Mouse (Mus musculus) limb, embryonic 14.5 days (tissue): ENCODE data around the gene Nog. TPM values are rescaled to one million over a fixed set of nuclear protein-coding genes. Genes with fewer than 3 reads are reported as not detected.
A peak's percentile ranks its signal among the peaks of the same experiment; 100 is the strongest.

Experiments used
- ATAC-seq: fragments of 200-750 bp; cut with Nextera tagmentation; 2 replicates; pipeline ENCODE4 v1.8.0; 2017; ENCODE audit warnings: low read depth, moderate number of reproducible peaks, moderate TSS enrichment; ENCODE audit not compliant: low FRiP score
- DNase-seq: peaks from one replicate; pipeline ENCODE4 v3.0.0-alpha.2; 2015; ENCODE audit warnings: low spot score
- H3K27ac ChIP-seq: fragments of 300-500 bp; sonication (generic); replicated peaks from 2 replicates; pipeline ENCODE4 v1.5.1; 2014; ENCODE audit warnings: low read depth, mild to moderate bottlenecking, low read length, moderate library complexity, mixed read lengths
- H3K27me3 ChIP-seq: fragments of 300-500 bp; sonication (generic); 2 replicates; pipeline ENCODE4 v1.6.1; 2014; ENCODE audit warnings: low read length, mixed read lengths; ENCODE audit not compliant: control insufficient read depth, insufficient read depth
- H3K36me3 ChIP-seq: fragments of 300-500 bp; sonication (generic); 2 replicates; pipeline ENCODE4 v1.6.1; 2014; ENCODE audit warnings: mild to moderate bottlenecking, low read length, moderate library complexity, mixed read lengths; ENCODE audit not compliant: control insufficient read depth, insufficient read depth
- H3K4me1 ChIP-seq: fragments of 300-500 bp; sonication (generic); 2 replicates; pipeline ENCODE4 v1.6.1; 2014; ENCODE audit warnings: antibody characterized with exemption, low read length, mixed read lengths; ENCODE audit not compliant: control insufficient read depth, insufficient read depth
- H3K4me2 ChIP-seq: fragments of 300-500 bp; sonication (generic); replicated peaks from 2 replicates; pipeline ENCODE4 v1.6.1; 2014; ENCODE audit warnings: low read depth, mild to moderate bottlenecking, low read length, moderate library complexity; ENCODE audit not compliant: severe bottlenecking
- H3K4me3 ChIP-seq: fragments of 300-500 bp; sonication (generic); replicated peaks from 2 replicates; pipeline ENCODE4 v1.5.1; 2014; ENCODE audit warnings: low read length
- H3K9ac ChIP-seq: fragments of 300-500 bp; sonication (generic); 2 replicates; pipeline ENCODE4 v1.6.1; 2014; ENCODE audit warnings: mild to moderate bottlenecking, low read depth, low read length, moderate library complexity; ENCODE audit not compliant: severe bottlenecking
- H3K9me3 ChIP-seq: fragments of 300-500 bp; sonication (generic); 2 replicates; pipeline ENCODE4 v1.6.1; 2016; ENCODE audit warnings: low read length; ENCODE audit not compliant: control insufficient read depth
- POLR2A ChIP-seq: fragments of 200-500 bp; IDR thresholded peaks from 2 replicates; pipeline ENCODE4 v1.8.0; 2012; ENCODE audit warnings: inconsistent platforms, mild to moderate bottlenecking, moderate library complexity, borderline replicate concordance; ENCODE audit not compliant: insufficient read depth, insufficient read length; ENCODE audit errors: extremely low read depth
- WGBS: fragments of 180-500 bp; shearing (Covaris S2); extraction: QIAGEN DNeasy Blood & Tissue Kit; methylation state at CpG from one replicate; pipeline ENCODE4 v1.1.7; 2014; 5-methylcytosine and 5-hydroxymethylcytosine counted together
- polyA plus RNA-seq, 2 experiments: library from polyadenylated mRNA; depleted of rRNA in 1 of 2; stranded (reverse) in 1 of 2; unstranded in 1 of 2; fragments of >200 nt; fragmentation: Nextera tagmentation in 1 of 2; extraction: Ambion mirVana in 1 of 2; gene quantifications; 2 replicates each; pipeline versions ENCODE4 v1.2.1 to v1.2.3; 2012 to 2014

Gene Nog
- polyA plus RNA-seq, 2 experiments, result 8.1 to 19.5 TPM

GRCm38 (mm10) chr11:89310217-89310616, 8.1 kb upstream of the Nog start:
- Histone ChIP-seq H3K4me1 (peaks cover 6% of the 10 kb centered on the region), H3K4me3 (no peak overlapping the region), H3K36me3 (no peaks in the 10 kb centered on the region), H3K4me2 (no peak overlapping the region), H3K9ac (no peak overlapping the region), H3K27ac (no peak overlapping the region), H3K27me3 (no peaks in the 10 kb centered on the region), H3K9me3 (no peaks in the 10 kb centered on the region)
- DNase-seq (no peak), ATAC-seq (no peak)
- no peak for TF ChIP-seq POLR2A
- WGBS, result 63% methylated on average over 11 of the region's 11 CpGs

GRCm38 (mm10) chr11:89303421-89303820, 1.3 kb upstream of the Nog start:
- no peaks in the 10 kb centered on the region for H3K36me3 ChIP-seq
- no peaks in the 10 kb centered on the region for H3K9me3 ChIP-seq
- no peak for TF ChIP-seq POLR2A
- peak overlapping the region; percentile 95 for H3K4me2 ChIP-seq
- H3K4me1 ChIP-seq, result peaks cover 16% of the 10 kb centered on the region
- H3K27me3 ChIP-seq, result peaks cover 23% of the 10 kb centered on the region
- H3K27ac ChIP-seq, result no peak overlapping the region
- 2% methylated on average over 16 of the region's 16 CpGs for WGBS
- peak overlapping the region; percentile 65 for H3K4me3 ChIP-seq
- DNase-seq (peak; percentile 90), ATAC-seq (peak; percentile 41)
- peak overlapping the region; percentile 65; the same call in 1 of the 2 replicates for H3K9ac ChIP-seq

- Histone ChIP-seq H3K4me3 (peak overlapping the region; percentile 65), H3K4me2 (peak overlapping the region; percentile 95), H3K36me3 (no peaks in the 10 kb centered on the region), H3K4me1 (peaks cover 20% of the 10 kb centered on the region), H3K9ac (peak overlapping the region; percentile 65), H3K27ac (peak overlapping the region; percentile 81), H3K9me3 (no peaks in the 10 kb centered on the region), H3K27me3 (peaks cover 23% of the 10 kb centered on the region)
- WGBS, result 9% methylated on average over 26 of the region's 29 CpGs
- DNase-seq, result peak; percentile 72
- peak; percentile 48 for ATAC-seq
- TF ChIP-seq POLR2A, result no peak
These were observed 666 bp upstream of the Nog start for GRCm38 (mm10) chr11:89302816-89303180.

GRCm38 (mm10) chr11:89301331-89302055, 639 bp downstream of the Nog start:
- H3K36me3 ChIP-seq, result no peaks in the 10 kb centered on the region
- WGBS, result under 1% methylated on average over 42 of the region's 53 CpGs
- no peak for TF ChIP-seq POLR2A
- ATAC-seq, result no peak
- peak overlapping the region; percentile 95 for H3K4me2 ChIP-seq
- peaks cover 23% of the 10 kb centered on the region for H3K27me3 ChIP-seq
- no peaks in the 10 kb centered on the region for H3K9me3 ChIP-seq
- peaks cover 19% of the 10 kb centered on the region for H3K4me1 ChIP-seq
- peak overlapping the region; percentile 65 for H3K4me3 ChIP-seq
- H3K9ac ChIP-seq, result peak overlapping the region; percentile 65
- DNase-seq, result no peak
- peak overlapping the region; percentile 81 for H3K27ac ChIP-seq

- WGBS, result 1% methylated on average over 26 of the region's 26 CpGs
- Histone ChIP-seq H3K9ac (peak overlapping the region; percentile 65; the same call in 1 of the 2 replicates), H3K4me1 (peaks cover 19% of the 10 kb centered on the region), H3K27ac (peak overlapping the region; percentile 19; the same call in 1 of the 2 replicates), H3K27me3 (peaks cover 23% of the 10 kb centered on the region), H3K4me3 (peak overlapping the region; percentile 65), H3K9me3 (no peaks in the 10 kb centered on the region), H3K36me3 (no peaks in the 10 kb centered on the region), H3K4me2 (peak overlapping the region; percentile 73)
- no peak for ATAC-seq
- no peak for DNase-seq
- no peak for TF ChIP-seq POLR2A
These were observed 2.1 kb downstream of the Nog start for GRCm38 (mm10) chr11:89299784-89300775.
